Mouse (Mus musculus): ENCODE results near the gene Corin.

DNA sequence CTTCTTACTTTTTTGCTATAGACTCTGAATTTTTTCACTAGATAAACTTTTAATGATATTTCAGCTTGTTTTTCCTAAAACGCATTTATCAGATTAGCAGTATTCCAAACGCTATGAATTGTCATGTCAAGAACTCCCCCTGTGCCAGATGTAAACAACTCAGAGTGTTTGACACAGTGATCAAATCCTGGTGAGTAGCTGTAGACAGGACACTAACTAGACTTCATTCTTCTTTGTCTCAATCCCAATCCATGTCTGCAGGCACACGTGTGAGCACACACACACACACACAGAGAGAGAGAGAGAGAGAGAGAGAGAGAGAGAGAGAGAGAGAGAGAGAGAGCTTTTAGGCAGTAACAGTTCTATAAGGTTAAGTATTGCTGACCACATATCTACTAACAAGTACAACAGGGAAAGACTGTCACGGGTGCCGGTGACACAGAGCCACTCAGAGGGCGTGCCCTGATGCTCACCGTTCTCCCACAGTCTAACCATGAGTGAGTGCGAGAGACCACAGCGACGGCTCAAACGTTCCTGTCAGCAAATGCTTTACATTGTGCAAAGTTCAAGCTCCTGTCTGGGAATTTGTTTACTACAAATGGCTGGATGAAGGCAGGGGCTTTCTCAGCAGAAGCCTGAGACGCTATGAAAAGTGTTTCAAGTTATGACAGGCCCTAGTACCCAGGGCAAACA is 31.8 kb downstream of the Corin start:
- TF ChIP-seq CTCF (IDR thresholded peaks at IDR 0.05; ENCODE audit: borderline replicate concordance, insufficient read depth, low read depth, low read length) (no peak), POLR2A (IDR thresholded peaks at IDR 0.05; ENCODE audit: borderline replicate concordance, insufficient read depth, low read length) (no peak)

All from cerebellum, adult 2 months (tissue).